Mouse (Mus musculus) midbrain, embryonic 14.5 days (tissue): Measurements from ENCODE around the gene Pde4d. TPM values are rescaled to one million over a fixed set of nuclear protein-coding genes. Genes with fewer than 3 reads are reported as not detected.

Experiments
- ATAC-seq: fragments of 200-750 bp; cut with Nextera tagmentation; 2 replicates; pipeline ENCODE4 v1.8.0; 2017; ENCODE audit warnings: moderate number of reproducible peaks, moderate library complexity; ENCODE audit not compliant: low FRiP score, low TSS enrichment
- DNase-seq: peaks from one replicate; pipeline ENCODE4 v3.0.0-alpha.2; 2015
- H3K27ac ChIP-seq: fragments of 300-500 bp; sonication (generic); replicated peaks from 2 replicates; pipeline ENCODE4 v1.5.1; 2014; ENCODE audit warnings: mild to moderate bottlenecking, low read depth, low read length, moderate library complexity
- H3K27me3 ChIP-seq: fragments of 300-500 bp; sonication (generic); 2 replicates; pipeline ENCODE4 v1.6.1; 2014; ENCODE audit warnings: low read length, control low read depth, mixed read lengths; ENCODE audit not compliant: control insufficient read depth, insufficient read depth
- H3K36me3 ChIP-seq: fragments of 300-500 bp; sonication (generic); 2 replicates; pipeline ENCODE4 v1.6.1; 2014; ENCODE audit warnings: low read length, control low read depth; ENCODE audit not compliant: control insufficient read depth, insufficient read depth
- H3K4me1 ChIP-seq: fragments of 300-500 bp; sonication (generic); 2 replicates; pipeline ENCODE4 v1.6.1; 2014; ENCODE audit warnings: mild to moderate bottlenecking, antibody characterized with exemption, low read length, control low read depth; ENCODE audit not compliant: control insufficient read depth, insufficient read depth
- H3K4me2 ChIP-seq: fragments of 300-500 bp; sonication (generic); 2 replicates; pipeline ENCODE4 v1.6.1; 2014; ENCODE audit warnings: mild to moderate bottlenecking, low read length, moderate library complexity
- H3K4me3 ChIP-seq: fragments of 300-500 bp; sonication (generic); replicated peaks from 2 replicates; pipeline ENCODE4 v1.5.1; 2014; ENCODE audit warnings: low read depth, low read length
- H3K9ac ChIP-seq: fragments of 300-500 bp; sonication (generic); replicated peaks from 2 replicates; pipeline ENCODE4 v1.6.1; 2014; ENCODE audit warnings: mild to moderate bottlenecking, low read length, moderate library complexity
- H3K9me3 ChIP-seq: fragments of 300-500 bp; sonication (generic); 2 replicates; pipeline ENCODE4 v1.6.1; 2016; ENCODE audit warnings: low read length, control low read depth, mixed read lengths; ENCODE audit not compliant: control insufficient read depth
- WGBS: fragments of 180-500 bp; shearing (Covaris S2); extraction: QIAGEN DNeasy Blood & Tissue Kit; methylation state at CpG from one replicate; pipeline ENCODE4 v1.1.7; 2014; 5-methylcytosine and 5-hydroxymethylcytosine counted together
- polyA plus RNA-seq: library from polyadenylated mRNA; unstranded; fragments of >200 nt; fragmentation: Nextera tagmentation; extraction: Ambion mirVana; gene quantifications from 2 replicates; pipeline ENCODE4 v1.2.1, GENCODE M21; 2014

Gene Pde4d
- polyA plus RNA-seq, 1 experiment from 2014 or later = 27.1 TPM

GRCm38 (mm10) chr13:109546337-109546736 is 1096.6 kb downstream of the Pde4d start:
- 0 out of 2 replicates have a peak, but pooled peaks cover 8% of the 10 kb centered on the region for H3K4me1 ChIP-seq
- no peaks in the 10 kb centered on the region for H3K9me3 ChIP-seq
- H3K4me2 ChIP-seq = no peak overlapping the region
- 76% methylated on average over 18 of the region's 18 CpGs for WGBS
- no peaks in the 10 kb centered on the region for H3K27me3 ChIP-seq
- no peaks in the 10 kb centered on the region for H3K36me3 ChIP-seq
- no peak overlapping the region for H3K4me3 ChIP-seq
- no peak overlapping the region for H3K27ac ChIP-seq
- peak; percentile 14 for DNase-seq
- no peak overlapping the region for H3K9ac ChIP-seq
- ATAC-seq = no peak

- 0 out of 2 replicates have a peak, but pooled peaks cover 8% of the 10 kb centered on the region for H3K4me1 ChIP-seq
- no peak overlapping the region for H3K27ac ChIP-seq
- H3K36me3 ChIP-seq = no peaks in the 10 kb centered on the region
- H3K9me3 ChIP-seq = no peaks in the 10 kb centered on the region
- no peak overlapping the region for H3K4me3 ChIP-seq
- no peak overlapping the region for H3K9ac ChIP-seq
- H3K4me2 ChIP-seq = no peak overlapping the region
- 86% methylated on average over 10 of the region's 10 CpGs for WGBS
- H3K27me3 ChIP-seq = no peaks in the 10 kb centered on the region
- no peak for ATAC-seq
- no peak for DNase-seq
Measured at GRCm38 (mm10) chr13:109547006-109547587, 1097.3 kb downstream of the Pde4d start.

- peak; percentile 55; the same call in 1 of the 2 replicates for ATAC-seq
Measured at GRCm38 (mm10) chr13:109547700-109548099, 1098.0 kb downstream of the Pde4d start.

GRCm38 (mm10) chr13:109548263-109548662 is 1098.5 kb downstream of the Pde4d start:
- H3K4me1 ChIP-seq = 0 out of 2 replicates have a peak, but pooled peaks cover 8% of the 10 kb centered on the region
- H3K27me3 ChIP-seq = no peaks in the 10 kb centered on the region
- WGBS = 68% methylated on average over 5 of the region's 5 CpGs
- H3K27ac ChIP-seq = no peak overlapping the region
- ATAC-seq (no peak), DNase-seq (peak; percentile 18)
- H3K36me3 ChIP-seq = no peaks in the 10 kb centered on the region
- no peaks in the 10 kb centered on the region for H3K9me3 ChIP-seq
- H3K4me2 ChIP-seq = no peak overlapping the region
- H3K4me3 ChIP-seq = no peak overlapping the region
- no peak overlapping the region for H3K9ac ChIP-seq

More at GRCm38 (mm10) chr13:109547700-109548099, 1098.0 kb downstream of the Pde4d start:
- 0 out of 2 replicates have a peak, but pooled peaks cover 8% of the 10 kb centered on the region for H3K4me1 ChIP-seq
- no peak overlapping the region for H3K9ac ChIP-seq
- peak; percentile 90 for DNase-seq
- H3K27me3 ChIP-seq = no peaks in the 10 kb centered on the region
- no peak overlapping the region for H3K4me2 ChIP-seq
- no peaks in the 10 kb centered on the region for H3K9me3 ChIP-seq
- H3K27ac ChIP-seq = no peak overlapping the region
- whole genome bisulfite sequencing = 37% methylated on average over 6 of the region's 6 CpGs
- no peaks in the 10 kb centered on the region for H3K36me3 ChIP-seq
- no peak overlapping the region for H3K4me3 ChIP-seq

- H3K4me1 ChIP-seq = 0 out of 2 replicates have a peak, but pooled peaks cover 8% of the 10 kb centered on the region
- H3K4me3 ChIP-seq = no peak overlapping the region
- H3K9me3 ChIP-seq = no peaks in the 10 kb centered on the region
- no peak overlapping the region for H3K4me2 ChIP-seq
- H3K27ac ChIP-seq = peak overlapping the region; percentile 32; the same call in 1 of the 2 replicates
- ATAC-seq (peak; percentile 31; the same call in 1 of the 2 replicates), DNase-seq (peak; percentile 41)
- 61% methylated on average over 11 of the region's 11 CpGs for WGBS
- H3K9ac ChIP-seq = 0 out of 2 replicates have a peak overlapping the region, but pooled peaks have one; percentile 21
- H3K27me3 ChIP-seq = no peaks in the 10 kb centered on the region
- H3K36me3 ChIP-seq = no peaks in the 10 kb centered on the region
Measured at GRCm38 (mm10) chr13:109548771-109549555, 1099.2 kb downstream of the Pde4d start.

GRCm38 (mm10) chr13:109551836-109552235 is 1102.1 kb downstream of the Pde4d start:
- no peaks in the 10 kb centered on the region for H3K27me3 ChIP-seq
- no peak overlapping the region for H3K9ac ChIP-seq
- H3K4me1 ChIP-seq = 0 out of 2 replicates have a peak, but pooled peaks cover 8% of the 10 kb centered on the region
- no peak for ATAC-seq
- no peak overlapping the region for H3K4me3 ChIP-seq
- no peak for DNase-seq
- H3K4me2 ChIP-seq = no peak overlapping the region
- H3K9me3 ChIP-seq = no peaks in the 10 kb centered on the region
- H3K27ac ChIP-seq = no peak overlapping the region
- 77% methylated on average over 3 of the region's 3 CpGs for WGBS
- no peaks in the 10 kb centered on the region for H3K36me3 ChIP-seq

GRCm38 (mm10) chr13:109555513-109555912 is 1105.8 kb downstream of the Pde4d start:
- Histone ChIP-seq H3K27me3 (no peaks in the 10 kb centered on the region), H3K27ac (no peak overlapping the region), H3K4me1 (no peaks in the 10 kb centered on the region; the same call in 1 of the 2 replicates), H3K4me3 (no peak overlapping the region), H3K9me3 (no peaks in the 10 kb centered on the region), H3K9ac (no peak overlapping the region), H3K36me3 (no peaks in the 10 kb centered on the region), H3K4me2 (no peak overlapping the region)
- no peak for ATAC-seq
- no peak for DNase-seq
- WGBS = 86% methylated on average over 5 of the region's 5 CpGs

GRCm38 (mm10) chr13:109556853-109557252 is 1107.1 kb downstream of the Pde4d start:
- no peak overlapping the region for H3K27ac ChIP-seq
- H3K36me3 ChIP-seq = no peaks in the 10 kb centered on the region
- no peak for DNase-seq
- no peaks in the 10 kb centered on the region; the same call in 1 of the 2 replicates for H3K4me1 ChIP-seq
- 92% methylated on average over 4 of the region's 4 CpGs for WGBS
- no peak overlapping the region for H3K9ac ChIP-seq
- H3K27me3 ChIP-seq = no peaks in the 10 kb centered on the region
- H3K9me3 ChIP-seq = no peaks in the 10 kb centered on the region
- ATAC-seq = no peak
- H3K4me3 ChIP-seq = no peak overlapping the region
- no peak overlapping the region for H3K4me2 ChIP-seq
